Mouse (Mus musculus): ENCODE results near the gene Bscl2. TPM values are rescaled to one million over a fixed set of nuclear protein-coding genes. Genes with fewer than 3 reads are reported as not detected.
A peak's percentile ranks its signal among the peaks of the same experiment; 100 is the strongest.

Bscl2 gene
- total RNA-seq, 1 experiment = 62.6 TPM

DNA sequence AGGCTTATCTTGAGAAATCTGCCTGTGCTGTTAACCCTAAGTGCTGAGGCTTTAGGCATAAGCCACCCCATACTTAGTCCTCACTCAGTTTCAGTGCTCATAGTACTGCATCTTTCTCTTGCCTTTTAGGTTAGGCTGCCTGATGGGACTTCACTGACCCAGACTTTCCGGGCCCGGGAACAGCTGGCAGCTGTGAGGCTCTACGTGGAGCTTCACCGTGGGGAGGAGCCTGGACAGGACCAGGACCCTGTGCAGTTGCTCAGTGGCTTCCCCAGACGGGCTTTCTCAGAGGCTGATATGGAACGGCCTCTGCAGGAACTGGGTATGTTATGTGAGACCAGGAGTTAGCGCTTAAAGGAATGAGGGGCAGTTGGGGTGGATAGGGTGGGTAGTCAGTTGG lies 37.8 kb downstream of the Bscl2 start:
- no peak for TF ChIP-seq MAFK (IDR thresholded peaks at IDR 0.05; ENCODE audit: insufficient read depth, low read depth, low read length)
- TF ChIP-seq HCFC1 (IDR thresholded peaks at IDR 0.05; ENCODE audit: borderline replicate concordance, insufficient read depth, low read length) = no peak
- no peak for TF ChIP-seq ZNF384 (IDR thresholded peaks at IDR 0.05; ENCODE audit: low read depth, low read length)
- TF ChIP-seq ZC3H11A (IDR thresholded peaks at IDR 0.05; ENCODE audit: borderline replicate concordance, low read depth, low read length) = no peak
- TF ChIP-seq CHD2 (IDR thresholded peaks at IDR 0.05; ENCODE audit: low read depth, low read length) = no peak
- Histone ChIP-seq H3K36me3 (ENCODE audit: control insufficient read depth, insufficient read depth, low read length, poor library complexity, severe bottlenecking) (peaks cover 25% of the 10 kb centered on the region), H3K9me3 (ENCODE audit: control insufficient read depth, insufficient read depth, low read depth, low read length) (no peaks in the 10 kb centered on the region), H3K4me3 (ENCODE audit: insufficient read depth in 1 of 2, low read depth in 1 of 2, low read length in 2 of 2, poor library complexity in 1 of 2, severe bottlenecking in 1 of 2) (no peak overlapping the region), H3K9ac (ENCODE audit: insufficient read depth, low read depth, low read length, poor library complexity, severe bottlenecking) (no peak overlapping the region), H3K4me1 (ENCODE audit: control insufficient read depth in 2 of 2, insufficient read depth in 2 of 2, low read length in 2 of 2, poor library complexity in 1 of 2) (no peaks in the 10 kb centered on the region; a peak in 2 of 4 replicates), H3K27ac (ENCODE audit: insufficient read depth, low read depth, low read length, poor library complexity, severe bottlenecking) (no peak overlapping the region)
- in situ Hi-C loops (cut with MboI; ENCODE audit: low sequenced_read_pairs in 2 of 2, unreplicated experiment in 2 of 2) = no loop called here
- DNase-seq (ENCODE audit: low read depth, low spot score) = no peak

GRCm38 (mm10) chr19:8880311-8881033 lies 43.2 kb downstream of the Bscl2 start, which contains the start of gene Uqcc3:
Gene Uqcc3, minus strand, starts transcription at chr19:8880923.
- in situ Hi-C loops (cut with MboI; ENCODE audit: low sequenced_read_pairs in 2 of 2, unreplicated experiment in 2 of 2) = no loop called here
- peaks cover 2% of the 10 kb centered on the region; the same call in 1 of the 2 replicates for H3K36me3 ChIP-seq (ENCODE audit: control insufficient read depth, insufficient read depth, low read length, poor library complexity, severe bottlenecking)
- H3K4me3 ChIP-seq (ENCODE audit: insufficient read depth in 1 of 2, low read depth in 1 of 2, low read length in 2 of 2, poor library complexity in 1 of 2, severe bottlenecking in 1 of 2) = peak within 1 kb of the TSS; percentile 82 to 96
- H3K9me3 ChIP-seq (ENCODE audit: control insufficient read depth, insufficient read depth, low read depth, low read length) = no peaks in the 10 kb centered on the region
- no peak for DNase-seq (ENCODE audit: low read depth, low spot score)
- H3K4me1 ChIP-seq (ENCODE audit: control insufficient read depth in 2 of 2, insufficient read depth in 2 of 2, low read length in 2 of 2, poor library complexity in 1 of 2) = 0 out of 4 replicates have a peak, but pooled peaks cover 0 to 3% of the 10 kb centered on the region in 2 experiments
- H3K9ac ChIP-seq (ENCODE audit: insufficient read depth, low read depth, low read length, poor library complexity, severe bottlenecking) = peak within 1 kb of the TSS; percentile 85
- peak within 1 kb of the TSS; percentile 2 for H3K27ac ChIP-seq (ENCODE audit: insufficient read depth, low read depth, low read length, poor library complexity, severe bottlenecking)
- no peak for TF ChIP-seq CHD2 (IDR thresholded peaks at IDR 0.05; ENCODE audit: low read depth, low read length)
- TF ChIP-seq ZC3H11A (IDR thresholded peaks at IDR 0.05; ENCODE audit: borderline replicate concordance, low read depth, low read length) = no peak
- peak; percentile 93 for TF ChIP-seq ZNF384 (IDR thresholded peaks at IDR 0.05; ENCODE audit: low read depth, low read length)
- TF ChIP-seq HCFC1 (IDR thresholded peaks at IDR 0.05; ENCODE audit: borderline replicate concordance, insufficient read depth, low read length) = 0 out of 2 replicates have a peak, but pooled peaks have one; percentile 41

GRCm38 (mm10) chr19:8881034-8881392 lies 43.7 kb downstream of the Bscl2 start:
- TF ChIP-seq ZNF384 (IDR thresholded peaks at IDR 0.05; ENCODE audit: low read depth, low read length) (no peak), MAFK (IDR thresholded peaks at IDR 0.05; ENCODE audit: insufficient read depth, low read depth, low read length) (no peak), ZC3H11A (IDR thresholded peaks at IDR 0.05; ENCODE audit: borderline replicate concordance, low read depth, low read length) (no peak), CHD2 (IDR thresholded peaks at IDR 0.05; ENCODE audit: low read depth, low read length) (no peak), HCFC1 (IDR thresholded peaks at IDR 0.05; ENCODE audit: borderline replicate concordance, insufficient read depth, low read length) (no peak)
- DNase-seq (ENCODE audit: low read depth, low spot score) = no peak
- in situ Hi-C loops (cut with MboI; ENCODE audit: low sequenced_read_pairs in 2 of 2, unreplicated experiment in 2 of 2) = no loop called here
- H3K36me3 ChIP-seq (ENCODE audit: control insufficient read depth, insufficient read depth, low read length, poor library complexity, severe bottlenecking) = no peaks in the 10 kb centered on the region; the same call in 1 of the 2 replicates
- H3K27ac ChIP-seq (ENCODE audit: insufficient read depth, low read depth, low read length, poor library complexity, severe bottlenecking) = no peak overlapping the region; the same call in 1 of the 2 replicates
- 0 out of 4 replicates have a peak, but pooled peaks cover 0 to 3% of the 10 kb centered on the region in 2 experiments for H3K4me1 ChIP-seq (ENCODE audit: control insufficient read depth in 2 of 2, insufficient read depth in 2 of 2, low read length in 2 of 2, poor library complexity in 1 of 2)
- H3K9ac ChIP-seq (ENCODE audit: insufficient read depth, low read depth, low read length, poor library complexity, severe bottlenecking) = peak overlapping the region; percentile 69; the same call in 1 of the 2 replicates
- no peaks in the 10 kb centered on the region for H3K9me3 ChIP-seq (ENCODE audit: control insufficient read depth, insufficient read depth, low read depth, low read length)
- H3K4me3 ChIP-seq (ENCODE audit: insufficient read depth in 1 of 2, low read depth in 1 of 2, low read length in 2 of 2, poor library complexity in 1 of 2, severe bottlenecking in 1 of 2) = peak overlapping the region; percentile 82 to 96; a peak in 3 of 4 replicates

DNA sequence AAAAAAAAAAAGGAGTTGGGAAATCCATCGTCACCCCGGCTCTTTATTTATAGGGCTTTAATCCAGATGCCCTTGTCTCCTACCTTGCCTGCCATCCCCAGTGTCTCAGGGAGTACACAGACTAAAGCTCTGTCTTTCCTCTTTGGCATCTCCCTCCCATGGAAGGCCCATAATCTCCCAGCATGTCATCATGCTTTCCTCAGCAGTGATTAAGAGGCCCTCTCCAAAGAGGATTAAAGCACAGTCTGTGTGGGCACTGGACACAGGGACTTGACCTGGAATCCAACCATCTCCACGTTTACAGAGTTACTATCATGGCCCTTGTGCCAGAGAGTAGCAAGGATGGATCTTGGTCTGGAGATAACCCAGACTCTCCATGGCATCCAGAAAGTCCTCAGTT lies 46.3 kb downstream of the Bscl2 start, which contains the start of the genes Lbhd1 and Gm49403:
Gene Lbhd1, plus strand, starts transcription at position 117 of the 400 bp plus-strand sequence.
Gene Gm49403, plus strand, starts transcription at position 315 of the 400 bp plus-strand sequence.
- in situ Hi-C loops (cut with MboI; ENCODE audit: low sequenced_read_pairs in 2 of 2, unreplicated experiment in 2 of 2) = no loop called here

More for the DNA sequence above, 46.3 kb downstream of the Bscl2 start, which contains the start of the genes Lbhd1 and Gm49403:
- DNase-seq (ENCODE audit: low read depth, low spot score) = no peak
- no peak within 1 kb of the TSS for H3K27ac ChIP-seq (ENCODE audit: insufficient read depth, low read depth, low read length, poor library complexity, severe bottlenecking)
- no peaks in the 10 kb centered on the region for H3K9me3 ChIP-seq (ENCODE audit: control insufficient read depth, insufficient read depth, low read depth, low read length)
- peaks cover 0 to 3% of the 10 kb centered on the region in 2 experiments; a peak in 1 of 4 replicates for H3K4me1 ChIP-seq (ENCODE audit: control insufficient read depth in 2 of 2, insufficient read depth in 2 of 2, low read length in 2 of 2, poor library complexity in 1 of 2)
- H3K36me3 ChIP-seq (ENCODE audit: control insufficient read depth, insufficient read depth, low read length, poor library complexity, severe bottlenecking) = peaks cover 4% of the 10 kb centered on the region
- TF ChIP-seq HCFC1 (IDR thresholded peaks at IDR 0.05; ENCODE audit: borderline replicate concordance, insufficient read depth, low read length) = no peak
- no peak for TF ChIP-seq CHD2 (IDR thresholded peaks at IDR 0.05; ENCODE audit: low read depth, low read length)
- TF ChIP-seq ZC3H11A (IDR thresholded peaks at IDR 0.05; ENCODE audit: borderline replicate concordance, low read depth, low read length) = no peak
- no peak for TF ChIP-seq ZNF384 (IDR thresholded peaks at IDR 0.05; ENCODE audit: low read depth, low read length)
- no peak for TF ChIP-seq MAFK (IDR thresholded peaks at IDR 0.05; ENCODE audit: insufficient read depth, low read depth, low read length)
- H3K4me3 ChIP-seq (ENCODE audit: insufficient read depth in 1 of 2, low read depth in 1 of 2, low read length in 2 of 2, poor library complexity in 1 of 2, severe bottlenecking in 1 of 2) = no peak within 1 kb of the TSS
- H3K9ac ChIP-seq (ENCODE audit: insufficient read depth, low read depth, low read length, poor library complexity, severe bottlenecking) = no peak within 1 kb of the TSS
